Mouse (Mus musculus): ENCODE results near the gene Mthfs. TPM values are rescaled to one million over a fixed set of nuclear protein-coding genes. Genes with fewer than 3 reads are reported as not detected.
A peak's percentile ranks its signal among the peaks of the same experiment; 100 is the strongest.
"Not testable (repeated sequence)": the region's sequence is repeated elsewhere in the genome, so short reads cannot be mapped to it uniquely, and the experiment has no call there.

Mthfs gene
- total and polyA plus RNA-seq, 2 experiments from 2014 or later: 8.3 to 16.9 TPM

DNA sequence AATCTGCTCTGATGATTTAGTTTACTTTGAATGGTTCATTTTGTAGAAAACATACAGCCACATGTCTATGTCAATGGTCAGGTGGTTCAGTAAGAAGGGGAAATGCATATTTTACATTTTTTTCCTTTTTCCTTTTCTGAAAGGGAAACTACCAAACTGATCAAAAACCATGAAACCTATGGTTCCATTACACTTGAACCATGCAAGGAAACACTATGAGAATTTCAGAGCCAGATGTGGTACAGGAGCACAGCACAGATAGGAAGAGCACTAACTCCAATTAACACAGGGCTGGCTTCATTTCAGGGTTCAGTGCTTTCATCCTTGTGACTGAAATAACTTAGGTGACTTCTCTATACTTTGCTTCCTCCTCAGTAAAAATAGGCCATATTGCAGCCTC is 8.2 kb upstream of the Mthfs start:
- not testable (repeated sequence) for DNase-seq (ENCODE audit: low spot score); H3K36me3 ChIP-seq (ENCODE audit: insufficient read depth, low read length); H3K27ac ChIP-seq (ENCODE audit: low read depth, low read length); H3K9me3 ChIP-seq (ENCODE audit: low read length); H3K9ac ChIP-seq (replicated peaks; ENCODE audit: low read length, poor library complexity, severe bottlenecking); H3K4me3 ChIP-seq (ENCODE audit: low read depth, low read length); ATAC-seq (ENCODE audit: low FRiP score); H3K4me2 ChIP-seq (ENCODE audit: low read depth, low read length, poor library complexity, severe bottlenecking); H3K27me3 ChIP-seq (ENCODE audit: insufficient read depth, low read length); H3K4me1 ChIP-seq (ENCODE audit: insufficient read depth, low read length)

DNA sequence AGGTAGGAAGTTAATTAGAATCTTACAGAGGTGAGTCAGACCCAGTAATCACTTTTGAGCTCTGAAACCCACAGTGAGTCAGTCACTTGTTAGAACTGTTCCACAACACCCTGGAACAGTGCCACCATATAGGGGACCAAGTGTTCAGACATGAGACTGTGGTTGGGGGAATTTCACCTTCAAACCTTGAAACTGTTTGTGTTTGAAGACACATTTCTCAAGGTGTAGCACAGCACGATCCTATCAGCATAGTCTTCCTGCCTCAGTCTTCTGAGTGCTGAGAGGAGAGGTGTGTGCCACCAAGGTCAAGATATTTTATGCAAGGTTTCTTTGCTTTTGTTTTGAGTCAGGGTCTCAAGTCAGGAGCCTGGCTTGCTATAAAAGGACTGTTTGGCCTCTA is 1.5 kb upstream of the Mthfs start:
- H3K9ac ChIP-seq (replicated peaks; ENCODE audit: low read length, poor library complexity, severe bottlenecking); ATAC-seq (ENCODE audit: low FRiP score); H3K27ac ChIP-seq (ENCODE audit: low read depth, low read length); H3K4me2 ChIP-seq (ENCODE audit: low read depth, low read length, poor library complexity, severe bottlenecking); H3K36me3 ChIP-seq (ENCODE audit: insufficient read depth, low read length); H3K27me3 ChIP-seq (ENCODE audit: insufficient read depth, low read length); H3K4me3 ChIP-seq (ENCODE audit: low read depth, low read length); H3K4me1 ChIP-seq (ENCODE audit: insufficient read depth, low read length); H3K9me3 ChIP-seq (ENCODE audit: low read length); DNase-seq (ENCODE audit: low spot score): not testable (repeated sequence)
- WGBS: 69% methylated on average over 1 of the region's 1 CpGs

DNA sequence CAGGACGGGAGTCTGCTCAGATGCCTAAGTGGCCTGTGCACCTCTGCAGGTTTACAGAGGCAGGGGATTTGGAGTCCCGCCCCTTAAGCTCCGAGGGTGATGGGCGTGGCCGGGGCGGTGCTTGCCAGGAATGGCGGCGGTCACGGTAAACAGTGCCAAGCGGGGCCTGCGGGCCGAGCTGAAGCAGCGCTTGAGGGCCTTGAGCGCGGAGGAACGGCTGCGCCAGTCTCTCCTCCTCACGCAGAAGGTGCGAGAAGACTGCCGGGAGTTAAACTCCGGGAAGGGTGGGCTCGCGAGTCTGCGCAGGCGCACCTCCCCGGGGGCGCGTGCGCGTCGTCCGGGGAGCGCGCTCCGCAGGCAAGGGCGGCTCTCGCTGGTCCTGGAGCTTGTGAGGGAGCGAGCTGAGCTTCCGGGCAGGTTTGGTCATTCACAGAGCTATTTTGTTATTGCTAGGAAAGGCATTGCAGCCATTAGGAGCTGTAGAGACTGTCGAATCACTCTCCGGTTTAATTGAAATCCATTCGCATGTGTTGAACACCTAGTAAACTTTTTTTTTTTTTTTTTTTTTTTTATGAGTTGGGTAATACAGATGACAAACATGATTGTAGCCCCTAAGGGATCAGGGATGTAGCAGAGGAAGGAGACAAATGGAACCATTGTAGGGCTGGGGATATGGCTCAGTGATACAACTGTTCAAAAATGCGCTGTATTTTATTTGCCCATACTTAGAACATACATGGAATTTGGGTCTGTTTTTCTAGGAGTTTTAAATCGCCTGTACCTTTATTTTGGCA is 786 bp downstream of the Mthfs start:
- Histone ChIP-seq H3K4me3 (ENCODE audit: low read depth, low read length) (peak overlapping the region; percentile 28), H3K4me2 (ENCODE audit: low read depth, low read length, poor library complexity, severe bottlenecking) (peak overlapping the region; percentile 32; the same call in 1 of the 2 replicates)
- WGBS: 9% methylated on average over 14 of the region's 44 CpGs
- H3K9ac ChIP-seq (replicated peaks; ENCODE audit: low read length, poor library complexity, severe bottlenecking); H3K9me3 ChIP-seq (ENCODE audit: low read length); H3K4me1 ChIP-seq (ENCODE audit: insufficient read depth, low read length); H3K36me3 ChIP-seq (ENCODE audit: insufficient read depth, low read length); H3K27me3 ChIP-seq (ENCODE audit: insufficient read depth, low read length); H3K27ac ChIP-seq (ENCODE audit: low read depth, low read length): not testable (repeated sequence)
- DNase-seq (ENCODE audit: low spot score) (peak; percentile 2), ATAC-seq (ENCODE audit: low FRiP score) (peak; percentile 93)

DNA sequence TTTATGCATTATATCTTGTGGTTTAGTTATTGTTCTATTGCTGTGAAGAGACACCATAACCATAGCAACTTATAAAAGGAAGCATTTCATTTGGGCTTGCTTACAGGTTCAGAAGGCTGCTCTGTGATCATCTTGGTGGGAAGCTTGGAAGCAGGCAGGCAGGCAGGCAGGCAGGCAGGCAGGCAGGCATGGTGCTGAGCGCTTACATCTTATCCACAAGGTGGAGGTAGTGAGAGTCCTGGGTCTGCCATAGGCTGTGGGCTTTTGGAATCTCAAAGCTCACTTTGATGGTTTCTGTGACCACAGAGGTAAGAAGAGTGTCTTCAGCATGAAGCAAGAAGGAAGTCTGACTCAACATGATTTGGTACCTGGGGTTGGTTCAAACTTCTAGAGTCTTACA is 2.0 kb downstream of the Mthfs start:
- not testable (repeated sequence) for H3K27ac ChIP-seq (ENCODE audit: low read depth, low read length); ATAC-seq (ENCODE audit: low FRiP score)

DNA sequence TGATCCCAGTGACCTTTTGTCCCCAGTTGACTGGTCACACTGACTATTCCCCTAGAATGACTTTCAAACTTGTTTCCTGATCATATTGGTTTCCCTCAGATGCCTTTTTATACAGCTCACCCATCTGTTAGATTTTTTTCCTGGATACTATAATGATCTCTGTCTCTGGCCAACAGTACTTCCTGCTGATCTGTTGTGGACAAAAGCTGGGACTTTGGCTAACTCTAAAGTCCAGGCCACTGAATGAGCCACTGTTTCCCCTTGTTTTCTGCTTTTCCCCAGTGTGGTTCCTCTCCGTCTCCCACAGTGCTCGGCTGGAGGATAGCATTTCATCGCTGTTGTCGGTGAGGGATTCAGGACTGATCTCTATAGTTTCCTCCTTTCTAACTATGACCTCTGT is 7.7 kb downstream of the Mthfs start:
- not testable (repeated sequence) for H3K27ac ChIP-seq (ENCODE audit: low read depth, low read length); H3K4me3 ChIP-seq (ENCODE audit: low read depth, low read length); ATAC-seq (ENCODE audit: low FRiP score); H3K36me3 ChIP-seq (ENCODE audit: insufficient read depth, low read length); DNase-seq (ENCODE audit: low spot score); H3K27me3 ChIP-seq (ENCODE audit: insufficient read depth, low read length); H3K4me2 ChIP-seq (ENCODE audit: low read depth, low read length, poor library complexity, severe bottlenecking); H3K4me1 ChIP-seq (ENCODE audit: insufficient read depth, low read length); H3K9me3 ChIP-seq (ENCODE audit: low read length); H3K9ac ChIP-seq (replicated peaks; ENCODE audit: low read length, poor library complexity, severe bottlenecking)
- WGBS: 83% methylated on average over 4 of the region's 4 CpGs

More for the DNA sequence above, 2.0 kb downstream of the Mthfs start:
- not testable (repeated sequence) for DNase-seq (ENCODE audit: low spot score); H3K9ac ChIP-seq (replicated peaks; ENCODE audit: low read length, poor library complexity, severe bottlenecking); H3K27me3 ChIP-seq (ENCODE audit: insufficient read depth, low read length); H3K9me3 ChIP-seq (ENCODE audit: low read length); H3K36me3 ChIP-seq (ENCODE audit: insufficient read depth, low read length); H3K4me2 ChIP-seq (ENCODE audit: low read depth, low read length, poor library complexity, severe bottlenecking); H3K4me3 ChIP-seq (ENCODE audit: low read depth, low read length); H3K4me1 ChIP-seq (ENCODE audit: insufficient read depth, low read length)
- 70% methylated on average over 1 of the region's 1 CpGs for WGBS
- TF ChIP-seq CTCF (IDR thresholded peaks at IDR 0.05): peak; percentile 33

DNA sequence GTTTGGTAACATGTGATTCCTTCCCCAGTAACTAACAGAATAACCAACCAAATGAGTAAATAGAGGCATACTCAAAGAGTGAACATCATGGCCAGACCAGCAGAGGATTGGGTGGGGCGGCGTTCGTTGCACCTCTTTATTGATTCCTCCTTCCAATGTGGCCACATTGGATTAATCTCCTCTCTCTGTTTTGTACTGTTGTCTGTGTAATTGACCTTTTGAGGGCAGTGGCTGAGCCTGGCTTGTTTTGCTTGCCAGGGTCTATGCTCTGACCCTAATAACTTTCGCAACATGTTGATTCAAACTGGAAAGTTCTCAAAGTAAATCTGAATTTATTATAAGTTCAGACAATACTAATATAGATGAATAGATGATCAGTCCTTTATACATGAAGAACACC is 9.2 kb downstream of the Mthfs start:
- H3K4me3 ChIP-seq (ENCODE audit: low read depth, low read length); DNase-seq (ENCODE audit: low spot score); H3K4me2 ChIP-seq (ENCODE audit: low read depth, low read length, poor library complexity, severe bottlenecking); H3K27me3 ChIP-seq (ENCODE audit: insufficient read depth, low read length); H3K9ac ChIP-seq (replicated peaks; ENCODE audit: low read length, poor library complexity, severe bottlenecking); H3K9me3 ChIP-seq (ENCODE audit: low read length); H3K4me1 ChIP-seq (ENCODE audit: insufficient read depth, low read length); H3K36me3 ChIP-seq (ENCODE audit: insufficient read depth, low read length); ATAC-seq (ENCODE audit: low FRiP score); H3K27ac ChIP-seq (ENCODE audit: low read depth, low read length): not testable (repeated sequence)
- 91% methylated on average over 3 of the region's 4 CpGs for WGBS

DNA sequence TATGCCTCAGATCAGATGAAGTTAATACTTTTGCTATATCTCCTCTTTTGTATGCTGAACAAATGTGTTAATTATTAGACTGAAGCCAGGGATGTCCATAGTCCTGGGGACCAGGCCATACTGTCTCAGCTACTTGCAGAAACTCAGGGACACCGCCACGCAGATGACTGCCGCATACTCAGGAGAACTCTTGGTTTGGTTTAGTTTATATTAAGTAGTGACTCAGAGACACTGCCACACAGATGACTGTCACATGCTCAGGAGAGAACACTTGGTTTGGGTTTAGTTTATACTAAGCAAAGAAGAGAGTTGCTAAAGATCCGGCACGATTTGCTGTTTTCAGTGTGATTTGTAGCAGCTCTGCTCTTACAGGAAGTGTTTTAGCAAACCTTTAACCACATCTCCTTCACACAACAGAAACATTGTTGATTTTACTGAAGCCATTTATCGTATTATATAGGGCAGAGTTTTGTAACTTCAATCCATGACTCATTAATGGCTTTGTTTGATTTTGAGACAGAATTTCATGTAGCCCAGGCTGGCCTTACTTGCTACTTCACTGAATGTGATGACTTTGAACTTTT is 10.3 kb downstream of the Mthfs start:
- WGBS: 91% methylated on average over 6 of the region's 6 CpGs
- not testable (repeated sequence) for H3K4me1 ChIP-seq (ENCODE audit: insufficient read depth, low read length); H3K9me3 ChIP-seq (ENCODE audit: low read length); H3K27me3 ChIP-seq (ENCODE audit: insufficient read depth, low read length); H3K36me3 ChIP-seq (ENCODE audit: insufficient read depth, low read length); H3K4me2 ChIP-seq (ENCODE audit: low read depth, low read length, poor library complexity, severe bottlenecking); DNase-seq (ENCODE audit: low spot score); H3K9ac ChIP-seq (replicated peaks; ENCODE audit: low read length, poor library complexity, severe bottlenecking); H3K4me3 ChIP-seq (ENCODE audit: low read depth, low read length); H3K27ac ChIP-seq (ENCODE audit: low read depth, low read length); ATAC-seq (ENCODE audit: low FRiP score)

All from midbrain, postnatal 0 days (tissue).